ENCODE assay signal across 30 mouse cellular contexts in the genomic region with DNA sequence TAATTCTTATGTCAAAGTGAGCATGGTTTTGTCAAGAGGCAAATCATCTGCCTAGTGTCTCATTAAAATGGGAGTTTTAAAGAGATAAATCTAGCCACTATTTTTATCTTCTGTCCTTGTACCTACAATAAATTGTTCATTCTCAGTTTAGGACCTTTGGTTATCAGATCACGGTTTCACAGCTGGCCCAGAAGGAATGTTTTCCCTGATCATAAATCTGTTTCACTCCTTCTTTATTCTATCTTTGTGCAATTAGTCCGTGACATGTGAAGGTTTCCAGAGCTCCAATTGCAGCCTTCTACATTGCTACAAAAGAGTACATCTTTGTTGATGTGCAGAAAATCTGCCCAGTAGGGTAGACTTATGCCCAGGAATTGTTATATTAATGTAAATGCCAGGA. TPM values are rescaled to one million over a fixed set of nuclear protein-coding genes. Genes with fewer than 3 reads are reported as not detected.
"Had no signal": no experiment of that assay in that cellular context is flagged by ENCODE, and none has a peak within 500 bp of the region (broad histone marks: within the 10 kb centered on the region; RNA-seq: fewer than 3 reads in every experiment).

No protein-coding gene starts in this region.

- H3K4me2 ChIP-seq: heart, embryonic 11.5 days; hindbrain, embryonic 12.5 days; hindbrain, embryonic 14.5 days; limb, embryonic 12.5 days; liver, embryonic 11.5 days; liver, embryonic 13.5 days; liver, embryonic 15.5 days had no signal

- DNase-seq: gastrocnemius, adult 2 months; gastrocnemius, postnatal 10 days; gastrocnemius, postnatal 25 days; heart, adult 2 months; heart, postnatal 10 days; heart, postnatal 4 days; kidney, adult 9 months; kidney, postnatal 25 days; kidney, postnatal 4 days; liver; liver, embryonic 13.5 days; liver, postnatal 0 days had no signal

- H3K9ac ChIP-seq: hindbrain, embryonic 12.5 days; hindbrain, embryonic 14.5 days; limb, embryonic 12.5 days; liver, embryonic 13.5 days; liver, embryonic 15.5 days; liver, postnatal 0 days had no signal

- ATAC-seq: forebrain, embryonic 16.5 days; hindbrain, embryonic 16.5 days; inflammation-experienced regulatory T-cells, adult 6 months; intestine, postnatal 0 days; liver, postnatal 0 days had no signal

- H3K27me3 ChIP-seq: hindbrain, embryonic 12.5 days; limb, embryonic 12.5 days; liver, embryonic 13.5 days; liver, embryonic 15.5 days had no signal

- H3K27ac ChIP-seq: gastrocnemius, adult 2 months; heart, adult 2 months; hindbrain, embryonic 10.5 days; hindbrain, embryonic 12.5 days; hindbrain, embryonic 14.5 days; layer of hippocampus, adult 2 months; left cerebral cortex, adult 2 months; limb, embryonic 10.5 days; limb, embryonic 12.5 days; liver, embryonic 13.5 days; liver, embryonic 15.5 days had no signal

- H3K9me3 ChIP-seq: hindbrain, embryonic 12.5 days; limb, embryonic 10.5 days; limb, embryonic 12.5 days; liver, embryonic 13.5 days; liver, embryonic 15.5 days had no signal

- H3K4me1 ChIP-seq: hindbrain, embryonic 10.5 days; hindbrain, embryonic 12.5 days; limb, embryonic 10.5 days; limb, embryonic 12.5 days; liver, embryonic 13.5 days; liver, embryonic 15.5 days had no signal

- H3K4me3 ChIP-seq: gastrocnemius, adult 2 months; heart, adult 2 months; hindbrain, embryonic 10.5 days; hindbrain, embryonic 12.5 days; layer of hippocampus, adult 2 months; left cerebral cortex, adult 2 months; limb, embryonic 10.5 days; limb, embryonic 12.5 days; liver, embryonic 13.5 days; liver, embryonic 15.5 days had no signal

RNA-seq across cellular contexts. Expression of gene BC051665, which starts 30.9 kb away (rescaled TPM):
- polyA plus RNA-seq: forebrain, embryonic 16.5 days; frontal cortex, adult 2 months; heart, adult 2 months; heart, embryonic 11.5 days; heart, embryonic 14.5 days; heart, embryonic 16.5 days; hindbrain, embryonic 10.5 days; hindbrain, embryonic 12.5 days; hindbrain, embryonic 14.5 days; hindbrain, embryonic 16.5 days; inflammation-experienced regulatory T-cells, adult 6 months; intestine, postnatal 0 days; limb, embryonic 10.5 days; limb, embryonic 12.5 days; limb, embryonic 14.5 days; liver, embryonic 11.5 days; liver, embryonic 13.5 days; liver, embryonic 15.5 days; liver, postnatal 0 days had no signal

RNA-seq across cellular contexts. Expression of gene Ctsll3, which starts 47.4 kb away (rescaled TPM):
- polyA plus RNA-seq: forebrain, embryonic 16.5 days; frontal cortex, adult 2 months; heart, adult 2 months; heart, embryonic 11.5 days; heart, embryonic 14.5 days; heart, embryonic 16.5 days; hindbrain, embryonic 10.5 days; hindbrain, embryonic 12.5 days; hindbrain, embryonic 14.5 days; hindbrain, embryonic 16.5 days; inflammation-experienced regulatory T-cells, adult 6 months; intestine, postnatal 0 days; limb, embryonic 10.5 days; limb, embryonic 12.5 days; liver, embryonic 11.5 days; liver, embryonic 13.5 days; liver, embryonic 15.5 days; liver, postnatal 0 days had no signal
